Mouse (Mus musculus): ENCODE results near the gene Gan.

DNA sequence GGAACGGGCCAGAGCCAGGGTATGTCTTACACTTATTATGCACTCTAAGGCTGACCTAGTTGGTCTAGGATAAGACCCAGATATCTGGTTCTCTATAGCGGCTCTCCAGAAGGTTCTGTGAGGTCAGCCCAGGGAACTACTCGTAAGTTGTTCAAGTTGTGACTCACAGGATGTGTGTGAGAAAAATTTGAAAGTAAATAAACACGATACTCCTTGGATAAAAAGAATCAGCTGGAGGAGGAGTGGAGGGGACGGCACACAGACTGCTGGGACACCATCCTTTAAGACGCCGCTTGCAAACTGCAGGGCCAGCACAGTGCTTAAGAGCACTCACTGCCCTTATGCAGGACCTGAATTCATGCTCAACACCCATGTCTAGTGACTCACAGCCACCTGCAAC lies 19.3 kb downstream of the Gan start:
- TF ChIP-seq CTCF (IDR thresholded peaks at IDR 0.05; ENCODE audit: insufficient read depth, low read depth, low read length) (no peak), POLR2A (IDR thresholded peaks at IDR 0.05; ENCODE audit: insufficient read depth, low read depth, low read length) (no peak)

Data from olfactory bulb, adult 2 months (tissue).